Mouse (Mus musculus): ENCODE measurements around the gene Tspan9.

- no peak for TF ChIP-seq POLR2A (IDR thresholded peaks at IDR 0.05; ENCODE audit: low read depth, low read length)
- TF ChIP-seq CTCF (IDR thresholded peaks at IDR 0.05; ENCODE audit: extremely low read depth, insufficient read depth, insufficient read length, insufficient replicate concordance): no peak
Observed at GRCm38 (mm10) chr6:128033868-128034250, 109.5 kb downstream of the Tspan9 start.
